Mouse (Mus musculus) granulocyte monocyte progenitor cell, adult 5-6 weeks (primary cell): ENCODE data around the gene Gtpbp1. TPM values are rescaled to one million over a fixed set of nuclear protein-coding genes. Genes with fewer than 3 reads are reported as not detected.

ENCODE experiments used
- total RNA-seq, 2 experiments: library from RNA; stranded (forward) in 1 of 2; stranded (reverse) in 1 of 2; fragments of 200-712, 200-1000 nt in 1 of 2; fragments of >200 nt in 1 of 2; fragmentation: Nextera tagmentation in 1 of 2; gene quantifications; 2 replicates each; pipeline ENCODE4 v1.2.3; 2014 to 2017

The Gtpbp1 gene
- total RNA-seq, 2 experiments from 2014 or later, result 45.8 to 47.0 TPM

Other genes starting within 250 kb of the Gtpbp1 start
- 63.6 and 79.1 TPM in 2 replicates for gene Csnk1e, start 235.3 kb upstream of the Gtpbp1 start, total RNA-seq (2014; fragmentation: Nextera tagmentation)
- 31.3 and 31.6 TPM in 2 replicates for gene Csnk1e, start 235.3 kb upstream of the Gtpbp1 start, total RNA-seq (2017)
- gene Kcnj4, start 185.6 kb upstream of the Gtpbp1 start, total RNA-seq (2014; fragmentation: Nextera tagmentation), result not detected in 2 replicates
- gene Kcnj4, start 185.6 kb upstream of the Gtpbp1 start, total RNA-seq (2017), result not detected in 2 replicates
- 0.38 TPM in 1 of 2 replicates, not detected in the other for gene Kdelr3, start 174.4 kb upstream of the Gtpbp1 start, total RNA-seq (2014; fragmentation: Nextera tagmentation)
- gene Kdelr3, start 174.4 kb upstream of the Gtpbp1 start, total RNA-seq (2017), result 0.56 TPM in 1 of 2 replicates, not detected in the other
- gene Ddx17, start 144.1 kb upstream of the Gtpbp1 start, total RNA-seq (2014; fragmentation: Nextera tagmentation), result 159 and 203 TPM in 2 replicates
- gene Ddx17, start 144.1 kb upstream of the Gtpbp1 start, total RNA-seq (2017), result 124 and 142 TPM in 2 replicates
- 2.1 and 5.4 TPM in 2 replicates for gene Dmc1, start 85.7 kb upstream of the Gtpbp1 start, total RNA-seq (2014; fragmentation: Nextera tagmentation)
- 4.8 and 4.9 TPM in 2 replicates for gene Dmc1, start 85.7 kb upstream of the Gtpbp1 start, total RNA-seq (2017)
- 0.85 and 6.5 TPM in 2 replicates for gene Fam227a, start 31.9 kb upstream of the Gtpbp1 start, total RNA-seq (2014; fragmentation: Nextera tagmentation)
- gene Fam227a, start 31.9 kb upstream of the Gtpbp1 start, total RNA-seq (2017), result 1.8 and 2.3 TPM in 2 replicates
- gene Cby1, start 31.6 kb upstream of the Gtpbp1 start, total RNA-seq (2014; fragmentation: Nextera tagmentation), result 17.9 and 35.2 TPM in 2 replicates
- gene Cby1, start 31.6 kb upstream of the Gtpbp1 start, total RNA-seq (2017), result 32.0 and 45.5 TPM in 2 replicates
- gene Tomm22, start 20.0 kb upstream of the Gtpbp1 start, total RNA-seq (2014; fragmentation: Nextera tagmentation), result 146 and 147 TPM in 2 replicates
- 88.0 and 117 TPM in 2 replicates for gene Tomm22, start 20.0 kb upstream of the Gtpbp1 start, total RNA-seq (2017)
- 22.7 and 24.9 TPM in 2 replicates for gene Josd1, start 2.9 kb upstream of the Gtpbp1 start, total RNA-seq (2014; fragmentation: Nextera tagmentation)
- gene Josd1, start 2.9 kb upstream of the Gtpbp1 start, total RNA-seq (2017), result 19.2 and 23.6 TPM in 2 replicates
- 120 and 133 TPM in 2 replicates for gene Sun2, start 51.7 kb downstream of the Gtpbp1 start, total RNA-seq (2014; fragmentation: Nextera tagmentation)
- gene Sun2, start 51.7 kb downstream of the Gtpbp1 start, total RNA-seq (2017), result 227 and 268 TPM in 2 replicates
- gene Dnal4, start 87.0 kb downstream of the Gtpbp1 start, total RNA-seq (2014; fragmentation: Nextera tagmentation), result 9.5 and 27.7 TPM in 2 replicates
- gene Dnal4, start 87.0 kb downstream of the Gtpbp1 start, total RNA-seq (2017), result 11.6 and 13.5 TPM in 2 replicates
- gene Nptxr, start 113.9 kb downstream of the Gtpbp1 start, total RNA-seq (2014; fragmentation: Nextera tagmentation), result 0.52 and 0.85 TPM in 2 replicates
- gene Nptxr, start 113.9 kb downstream of the Gtpbp1 start, total RNA-seq (2017), result 0.04 and 0.31 TPM in 2 replicates
- gene Npcd, start 143.4 kb downstream of the Gtpbp1 start, total RNA-seq (2014; fragmentation: Nextera tagmentation), result not detected in 2 replicates
- not detected in 2 replicates for gene Npcd, start 143.4 kb downstream of the Gtpbp1 start, total RNA-seq (2017)
- gene Cbx6, start 143.8 kb downstream of the Gtpbp1 start, total RNA-seq (2014; fragmentation: Nextera tagmentation), result 10.6 and 13.5 TPM in 2 replicates
- 10.8 and 11.6 TPM in 2 replicates for gene Cbx6, start 143.8 kb downstream of the Gtpbp1 start, total RNA-seq (2017)
- 213 and 215 TPM in 2 replicates for gene Apobec3, start 200.8 kb downstream of the Gtpbp1 start, total RNA-seq (2014; fragmentation: Nextera tagmentation)
- 159 and 162 TPM in 2 replicates for gene Apobec3, start 200.8 kb downstream of the Gtpbp1 start, total RNA-seq (2017)